Mouse (Mus musculus) erythroblast, embryonic 14.5 days (primary cell): ENCODE data around the gene Ptp4a2.

Experiments used
- GATA1 ChIP-seq: IDR thresholded peaks from 2 replicates; pipeline ENCODE4 v1.6.1; 2012; ENCODE audit warnings: low read length, inconsistent platforms, mixed read lengths
- TAL1 ChIP-seq: IDR thresholded peaks from 3 replicates; pipeline ENCODE4 v1.6.1; 2012; ENCODE audit warnings: low read length, inconsistent platforms, mixed read lengths

DNA sequence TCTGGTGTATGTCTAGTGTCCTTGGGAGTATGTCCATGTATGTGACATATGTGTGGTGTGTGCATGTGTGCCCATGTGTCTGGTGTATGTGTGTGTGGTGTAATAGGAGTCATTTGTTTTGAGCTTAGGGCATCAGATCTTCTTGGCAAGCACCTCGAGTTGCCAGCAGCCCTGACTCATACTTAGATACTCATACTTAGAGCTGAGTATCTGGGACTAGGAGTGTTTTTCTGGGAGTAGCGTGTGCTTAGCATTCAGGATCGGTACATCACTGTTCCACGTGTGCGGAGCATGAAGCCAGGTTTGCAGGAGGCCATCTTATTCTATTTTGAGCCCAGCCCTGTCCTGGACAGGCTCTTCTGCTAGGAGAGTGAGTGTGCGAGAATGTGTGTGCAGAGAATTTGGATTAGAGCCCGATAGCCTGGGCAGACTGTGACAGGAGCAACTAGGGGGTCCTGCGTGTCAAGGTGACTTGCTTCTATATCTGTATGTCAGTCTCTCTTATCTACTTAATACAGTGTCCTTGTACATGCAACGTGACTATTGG, 61.4 kb downstream of the Ptp4a2 start:
- TF ChIP-seq TAL1 (no peak), GATA1 (no peak)
